Mouse (Mus musculus): ENCODE results near the gene Cacnb3. TPM values are rescaled to one million over a fixed set of nuclear protein-coding genes. Genes with fewer than 3 reads are reported as not detected.

Cacnb3 gene
- polyA plus RNA-seq, 2 experiments, result 33.9 to 75.2 TPM

DNA sequence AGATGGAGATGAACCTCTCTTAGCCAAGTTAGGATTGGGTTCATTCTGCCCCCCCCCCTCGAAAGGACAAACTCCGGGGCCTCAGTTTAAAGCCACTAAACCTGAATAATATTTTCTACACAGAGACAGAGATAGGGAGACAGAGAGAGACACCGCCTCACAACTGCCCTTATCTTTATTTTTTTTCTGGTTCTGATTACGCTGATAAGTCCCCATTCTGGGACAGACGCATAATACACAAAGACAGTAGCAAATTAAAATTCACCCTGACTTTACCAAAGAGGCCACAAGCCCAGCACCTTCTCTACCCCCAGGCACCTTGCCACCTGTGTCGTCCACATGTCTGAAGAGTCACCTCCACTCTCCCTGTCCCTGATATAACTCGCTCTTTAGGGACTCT, 51.0 kb downstream of the Cacnb3 start:
- no peak for TF ChIP-seq POLR2A (IDR thresholded peaks at IDR 0.05; ENCODE audit: borderline replicate concordance, extremely low read depth, insufficient read depth, insufficient read length)
- no peak overlapping the region for H3K4me2 ChIP-seq (replicated peaks; ENCODE audit: low read depth, low read length, severe bottlenecking)
- H3K4me1 ChIP-seq (ENCODE audit: control insufficient read depth, insufficient read depth, low read length), result peaks cover 6% of the 10 kb centered on the region; the same call in 1 of the 2 replicates
- H3K27ac ChIP-seq (replicated peaks; ENCODE audit: low read depth, low read length), result no peak overlapping the region
- H3K27me3 ChIP-seq (ENCODE audit: control insufficient read depth, insufficient read depth, low read length), result peaks cover 12% of the 10 kb centered on the region
- no peaks in the 10 kb centered on the region for H3K9me3 ChIP-seq (ENCODE audit: control insufficient read depth, low read length)
- H3K36me3 ChIP-seq (ENCODE audit: control insufficient read depth, insufficient read depth, low read length), result no peaks in the 10 kb centered on the region
- DNase-seq (ENCODE audit: low spot score) (no peak), ATAC-seq (ENCODE audit: low FRiP score, low read depth) (no peak)
- no peak overlapping the region for H3K9ac ChIP-seq (ENCODE audit: low read depth, low read length, severe bottlenecking)
- WGBS, result 82% methylated on average over 7 of the region's 7 CpGs
- no peak overlapping the region for H3K4me3 ChIP-seq (replicated peaks; ENCODE audit: low read length)

DNA sequence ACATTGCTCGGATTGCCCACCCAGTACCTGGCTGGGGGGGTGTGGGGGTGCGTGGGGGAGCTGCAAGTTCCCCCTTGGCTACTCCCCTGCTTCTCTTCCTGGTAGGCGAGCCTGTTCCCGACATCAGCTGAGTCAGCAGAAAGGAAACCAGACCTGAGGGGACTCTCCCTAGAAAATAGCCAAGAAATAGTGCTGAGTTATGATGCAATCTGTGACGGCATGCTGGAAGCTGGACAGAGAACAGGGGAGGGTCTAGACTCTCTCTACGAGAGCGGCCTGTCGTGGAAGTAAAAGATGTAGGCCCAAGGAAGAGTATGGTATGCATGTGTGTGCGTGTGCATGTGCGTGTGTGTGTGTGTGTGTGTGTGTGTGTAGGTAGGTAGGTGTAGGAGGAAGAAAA, 52.5 kb downstream of the Cacnb3 start:
- no peak for TF ChIP-seq POLR2A (IDR thresholded peaks at IDR 0.05; ENCODE audit: borderline replicate concordance, extremely low read depth, insufficient read depth, insufficient read length)

GRCm38 (mm10) chr15:98683746-98684145, 53.1 kb downstream of the Cacnb3 start:
- DNase-seq (ENCODE audit: low spot score) (no peak), ATAC-seq (ENCODE audit: low FRiP score, low read depth) (no peak)
- Histone ChIP-seq H3K36me3 (ENCODE audit: control insufficient read depth, insufficient read depth, low read length) (no peaks in the 10 kb centered on the region), H3K4me3 (replicated peaks; ENCODE audit: low read length) (no peak overlapping the region), H3K4me1 (ENCODE audit: control insufficient read depth, insufficient read depth, low read length) (no peaks in the 10 kb centered on the region), H3K9me3 (ENCODE audit: control insufficient read depth, low read length) (no peaks in the 10 kb centered on the region), H3K4me2 (replicated peaks; ENCODE audit: low read depth, low read length, severe bottlenecking) (no peak overlapping the region), H3K27ac (replicated peaks; ENCODE audit: low read depth, low read length) (no peak overlapping the region), H3K27me3 (ENCODE audit: control insufficient read depth, insufficient read depth, low read length) (no peaks in the 10 kb centered on the region), H3K9ac (ENCODE audit: low read depth, low read length, severe bottlenecking) (no peak overlapping the region)
- no peak for TF ChIP-seq POLR2A (IDR thresholded peaks at IDR 0.05; ENCODE audit: borderline replicate concordance, extremely low read depth, insufficient read depth, insufficient read length)
- 93% methylated on average over 1 of the region's 1 CpGs for WGBS

More for the DNA sequence above, 52.5 kb downstream of the Cacnb3 start:
- Histone ChIP-seq H3K9ac (ENCODE audit: low read depth, low read length, severe bottlenecking) (no peak overlapping the region), H3K9me3 (ENCODE audit: control insufficient read depth, low read length) (no peaks in the 10 kb centered on the region), H3K36me3 (ENCODE audit: control insufficient read depth, insufficient read depth, low read length) (no peaks in the 10 kb centered on the region), H3K27me3 (ENCODE audit: control insufficient read depth, insufficient read depth, low read length) (no peaks in the 10 kb centered on the region), H3K4me2 (replicated peaks; ENCODE audit: low read depth, low read length, severe bottlenecking) (no peak overlapping the region), H3K4me3 (replicated peaks; ENCODE audit: low read length) (no peak overlapping the region), H3K27ac (replicated peaks; ENCODE audit: low read depth, low read length) (no peak overlapping the region), H3K4me1 (ENCODE audit: control insufficient read depth, insufficient read depth, low read length) (no peaks in the 10 kb centered on the region)
- DNase-seq (ENCODE audit: low spot score) (no peak), ATAC-seq (ENCODE audit: low FRiP score, low read depth) (no peak)
- WGBS, result 63% methylated on average over 10 of the region's 10 CpGs

GRCm38 (mm10) chr15:98685926-98686325, 55.3 kb downstream of the Cacnb3 start:
- Histone ChIP-seq H3K27ac (replicated peaks; ENCODE audit: low read depth, low read length) (no peak overlapping the region), H3K9ac (ENCODE audit: low read depth, low read length, severe bottlenecking) (no peak overlapping the region), H3K9me3 (ENCODE audit: control insufficient read depth, low read length) (no peaks in the 10 kb centered on the region), H3K4me3 (replicated peaks; ENCODE audit: low read length) (no peak overlapping the region), H3K36me3 (ENCODE audit: control insufficient read depth, insufficient read depth, low read length) (no peaks in the 10 kb centered on the region), H3K4me1 (ENCODE audit: control insufficient read depth, insufficient read depth, low read length) (no peaks in the 10 kb centered on the region), H3K27me3 (ENCODE audit: control insufficient read depth, insufficient read depth, low read length) (no peaks in the 10 kb centered on the region), H3K4me2 (replicated peaks; ENCODE audit: low read depth, low read length, severe bottlenecking) (no peak overlapping the region)
- ATAC-seq (ENCODE audit: low FRiP score, low read depth) (no peak), DNase-seq (ENCODE audit: low spot score) (no peak)
- WGBS, result 61% methylated on average over 3 of the region's 3 CpGs
- TF ChIP-seq POLR2A (IDR thresholded peaks at IDR 0.05; ENCODE audit: borderline replicate concordance, extremely low read depth, insufficient read depth, insufficient read length), result no peak

DNA sequence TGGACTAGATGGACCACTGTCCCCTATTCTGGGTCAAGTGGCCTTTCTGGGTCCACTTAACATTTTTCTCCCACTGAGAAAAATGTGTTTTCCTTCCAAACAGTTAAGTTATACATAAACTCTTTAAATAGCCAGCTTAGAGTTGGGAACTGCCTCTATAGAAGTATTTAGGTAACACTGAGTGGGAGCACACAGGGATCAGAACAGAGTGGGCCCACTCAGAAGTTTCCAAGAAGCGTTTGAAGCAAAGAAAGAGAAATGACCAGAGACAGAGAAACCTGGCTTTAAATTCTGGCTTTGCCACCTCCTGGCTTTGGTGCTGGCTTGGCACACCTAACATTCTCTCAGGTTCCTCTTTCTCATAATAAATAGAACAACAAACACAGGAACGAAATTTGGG, 59.0 kb downstream of the Cacnb3 start:
- H3K27ac ChIP-seq (replicated peaks; ENCODE audit: low read depth, low read length), result no peak overlapping the region
- TF ChIP-seq POLR2A (IDR thresholded peaks at IDR 0.05; ENCODE audit: borderline replicate concordance, extremely low read depth, insufficient read depth, insufficient read length), result no peak
- ATAC-seq (ENCODE audit: low FRiP score, low read depth) (no peak), DNase-seq (ENCODE audit: low spot score) (no peak)
- H3K36me3 ChIP-seq (ENCODE audit: control insufficient read depth, insufficient read depth, low read length), result no peaks in the 10 kb centered on the region
- H3K4me2 ChIP-seq (replicated peaks; ENCODE audit: low read depth, low read length, severe bottlenecking), result no peak overlapping the region
- H3K9me3 ChIP-seq (ENCODE audit: control insufficient read depth, low read length), result no peaks in the 10 kb centered on the region
- WGBS, result 88% methylated on average over 2 of the region's 2 CpGs
- no peak overlapping the region for H3K9ac ChIP-seq (ENCODE audit: low read depth, low read length, severe bottlenecking)
- H3K4me1 ChIP-seq (ENCODE audit: control insufficient read depth, insufficient read depth, low read length), result peaks cover 6% of the 10 kb centered on the region; the same call in 1 of the 2 replicates
- no peak overlapping the region for H3K4me3 ChIP-seq (replicated peaks; ENCODE audit: low read length)
- H3K27me3 ChIP-seq (ENCODE audit: control insufficient read depth, insufficient read depth, low read length), result no peaks in the 10 kb centered on the region

Measured in limb, embryonic 14.5 days (tissue).